Mouse (Mus musculus): ENCODE results near the gene Slc48a1. TPM values are rescaled to one million over a fixed set of nuclear protein-coding genes. Genes with fewer than 3 reads are reported as not detected.
A peak's percentile ranks its signal among the peaks of the same experiment; 100 is the strongest.

Slc48a1 gene
- total RNA-seq, 2 experiments from 2014 or later = 81.8 to 84.6 TPM

- intact Hi-C loops (cut with DNase I) = no loop called here
Observed at GRCm38 (mm10) chr15:97796674-97797310, 18.5 kb downstream of the Slc48a1 start.

GRCm38 (mm10) chr15:97798134-97798533, 19.8 kb downstream of the Slc48a1 start:
- intact Hi-C loops (cut with DNase I) = no loop called here
- DNase-seq = no peak

More at GRCm38 (mm10) chr15:97796674-97797310, 18.5 kb downstream of the Slc48a1 start:
- DNase-seq = no peak

- intact Hi-C loops (cut with DNase I) = no loop called here
- no peak for DNase-seq
Observed at GRCm38 (mm10) chr15:97799446-97799845, 21.1 kb downstream of the Slc48a1 start.

- DNase-seq = no peak
- intact Hi-C loops (cut with DNase I) = no loop called here
Observed at GRCm38 (mm10) chr15:97800853-97801252, 22.5 kb downstream of the Slc48a1 start.

- intact Hi-C loops (cut with DNase I) = no loop called here
- DNase-seq = peak; percentile 57
Observed at GRCm38 (mm10) chr15:97801811-97802210, 23.5 kb downstream of the Slc48a1 start.

- peak; percentile 84 for DNase-seq
- intact Hi-C loops (cut with DNase I) = no loop called here
Observed at GRCm38 (mm10) chr15:97802575-97802974, 24.3 kb downstream of the Slc48a1 start.

- no peak for DNase-seq
- intact Hi-C loops (cut with DNase I) = no loop called here
Observed at GRCm38 (mm10) chr15:97807867-97808266, 29.5 kb downstream of the Slc48a1 start.

GRCm38 (mm10) chr15:97808532-97808931, 30.2 kb downstream of the Slc48a1 start:
- intact Hi-C loops (cut with DNase I) = no loop called here

GRCm38 (mm10) chr15:97809206-97809605, 30.9 kb downstream of the Slc48a1 start:
- intact Hi-C loops (cut with DNase I) = no loop called here
- DNase-seq = no peak

More at GRCm38 (mm10) chr15:97808532-97808931, 30.2 kb downstream of the Slc48a1 start:
- DNase-seq = no peak

GRCm38 (mm10) chr15:97809942-97810341, 31.6 kb downstream of the Slc48a1 start:
- intact Hi-C loops (cut with DNase I) = no loop called here
- no peak for DNase-seq

- no peak for DNase-seq
- intact Hi-C loops (cut with DNase I) = no loop called here
Observed at GRCm38 (mm10) chr15:97810399-97810798, 32.1 kb downstream of the Slc48a1 start.

GRCm38 (mm10) chr15:97811307-97811706, 33.0 kb downstream of the Slc48a1 start:
- DNase-seq = no peak
- intact Hi-C loops (cut with DNase I) = no loop called here

GRCm38 (mm10) chr15:97812126-97812525, 33.8 kb downstream of the Slc48a1 start:
- DNase-seq = peak; percentile 93
- intact Hi-C loops (cut with DNase I) = no loop called here

- DNase-seq = no peak
- intact Hi-C loops (cut with DNase I) = no loop called here
Observed at GRCm38 (mm10) chr15:97812875-97813274, 34.6 kb downstream of the Slc48a1 start.

- intact Hi-C loops (cut with DNase I) = no loop called here
- DNase-seq = peak; percentile 89
Observed at GRCm38 (mm10) chr15:97813452-97814204, 35.3 kb downstream of the Slc48a1 start.

GRCm38 (mm10) chr15:97814703-97815102, 36.4 kb downstream of the Slc48a1 start:
- no peak for DNase-seq
- intact Hi-C loops (cut with DNase I) = no loop called here

GRCm38 (mm10) chr15:97815254-97815653, 36.9 kb downstream of the Slc48a1 start:
- intact Hi-C loops (cut with DNase I) = no loop called here
- DNase-seq = no peak

- DNase-seq = no peak
- intact Hi-C loops (cut with DNase I) = no loop called here
Observed at GRCm38 (mm10) chr15:97816199-97816994, 38.1 kb downstream of the Slc48a1 start.

- intact Hi-C loops (cut with DNase I) = no loop called here
- DNase-seq = no peak
Observed at GRCm38 (mm10) chr15:97819937-97820336, 41.6 kb downstream of the Slc48a1 start.

GRCm38 (mm10) chr15:97821321-97821982, 43.1 kb downstream of the Slc48a1 start:
- intact Hi-C loops (cut with DNase I) = no loop called here
- DNase-seq = no peak

- DNase-seq = no peak
- intact Hi-C loops (cut with DNase I) = no loop called here
Observed at GRCm38 (mm10) chr15:97821983-97822363, 43.7 kb downstream of the Slc48a1 start.
